Mouse (Mus musculus): ENCODE measurements around the gene Tfap4. TPM values are rescaled to one million over a fixed set of nuclear protein-coding genes. Genes with fewer than 3 reads are reported as not detected.
"Not testable (repeated sequence)": the region's sequence is repeated elsewhere in the genome, so short reads cannot be mapped to it uniquely, and the experiment has no call there.

Tfap4 gene
- polyA plus RNA-seq, 1 experiment from 2014 or later, result 8.1 TPM

GRCm38 (mm10) chr16:4543266-4543665 lies 16.4 kb downstream of the Tfap4 start:
- 79% methylated on average over 3 of the region's 3 CpGs for WGBS
- ATAC-seq (replicated peaks), result no peak
- 0 out of 2 replicates have a peak, but pooled peaks cover 3% of the 10 kb centered on the region for H3K36me3 ChIP-seq (replicated peaks)

DNA sequence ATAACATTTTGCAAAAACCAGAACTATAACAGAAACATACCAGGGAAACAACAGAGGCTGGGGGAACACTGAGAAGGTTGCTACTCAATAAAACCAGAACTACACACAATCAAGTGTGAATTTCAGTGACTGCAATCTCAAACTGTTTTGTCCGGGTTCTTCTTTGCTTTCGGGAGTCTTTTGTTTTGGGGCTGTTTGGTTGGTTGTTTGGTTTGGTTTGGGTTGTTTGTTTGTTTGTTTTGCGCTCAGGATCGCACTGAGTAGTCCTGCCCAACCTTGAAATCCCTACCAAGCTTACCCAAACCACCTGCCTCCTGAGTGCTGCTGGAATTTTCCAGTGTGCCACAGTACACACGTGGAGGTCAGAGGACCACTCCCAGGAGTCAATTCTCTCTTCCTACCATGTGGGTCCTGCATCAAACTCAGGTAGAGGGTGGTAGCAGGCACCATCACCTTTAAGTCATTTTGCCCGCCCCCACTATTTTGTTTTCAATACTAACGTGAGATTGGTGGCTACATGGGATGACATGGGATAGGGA lies 17.3 kb downstream of the Tfap4 start:
- Histone ChIP-seq H3K36me3 (replicated peaks) (0 out of 2 replicates have a peak, but pooled peaks cover 3% of the 10 kb centered on the region), H3K27ac (peak overlapping the region; percentile 77; the same call in 1 of the 2 replicates)
- WGBS, result 46% methylated on average over 7 of the region's 7 CpGs

More at GRCm38 (mm10) chr16:4543266-4543665, 16.4 kb downstream of the Tfap4 start:
- Histone ChIP-seq H3K4me3 (no peak overlapping the region), H3K4me1 (peaks cover 7% of the 10 kb centered on the region), H3K9ac (no peak overlapping the region), H3K9me3 (no peaks in the 10 kb centered on the region), H3K4me2 (no peak overlapping the region), H3K27me3 (replicated peaks) (no peaks in the 10 kb centered on the region), H3K27ac (no peak overlapping the region)

DNA sequence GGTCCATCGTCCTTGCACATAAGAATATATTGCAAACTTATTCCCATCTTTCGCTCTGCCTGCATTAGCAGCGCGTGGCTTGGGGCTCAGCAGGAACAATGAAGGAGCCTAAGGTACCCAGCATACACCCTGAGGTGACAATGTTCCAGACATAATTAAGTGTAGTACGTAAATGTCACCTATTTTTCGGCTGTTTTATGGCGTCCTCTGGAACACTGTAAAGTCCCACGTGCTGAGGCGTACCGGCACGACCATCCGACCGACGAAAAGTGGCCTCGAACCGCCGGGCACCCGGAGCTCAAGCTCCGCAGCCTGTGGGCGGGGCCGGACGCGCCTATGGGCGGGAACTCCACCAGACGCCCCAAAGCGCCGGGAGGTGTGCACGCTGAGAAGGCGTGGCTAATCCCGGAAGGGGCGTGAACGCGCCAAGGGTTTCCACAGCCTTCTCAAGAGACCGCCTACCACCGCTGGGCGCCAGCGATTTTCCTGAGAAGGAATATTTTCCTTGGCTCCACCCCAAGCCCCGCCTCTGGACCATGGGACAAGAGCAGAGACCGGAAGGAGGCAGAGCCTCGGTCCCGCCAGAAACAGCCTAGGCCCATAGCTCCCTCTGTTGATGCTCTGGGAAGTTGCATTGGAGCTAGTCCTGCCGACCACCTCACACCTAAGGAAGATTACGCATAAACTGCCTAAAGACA lies 18.0 kb downstream of the Tfap4 start, which contains the start of gene Srl:
TSS of gene Srl (minus strand) at position 316 of the 698 bp plus-strand sequence.
- H3K4me2 ChIP-seq, result peak within 1 kb of the TSS; percentile 52
- no peaks in the 10 kb centered on the region for H3K9me3 ChIP-seq
- H3K4me3 ChIP-seq, result peak within 1 kb of the TSS; percentile 61
- H3K4me1 ChIP-seq, result peaks cover 7% of the 10 kb centered on the region
- no peaks in the 10 kb centered on the region for H3K27me3 ChIP-seq (replicated peaks)
- 1% methylated on average over 43 of the region's 43 CpGs for WGBS
- H3K27ac ChIP-seq, result peak within 1 kb of the TSS; percentile 77
- ATAC-seq (replicated peaks), result peak; percentile 98
- H3K9ac ChIP-seq, result peak within 1 kb of the TSS; percentile 47
- H3K36me3 ChIP-seq (replicated peaks), result 0 out of 2 replicates have a peak, but pooled peaks cover 3% of the 10 kb centered on the region

More for the DNA sequence above, 17.3 kb downstream of the Tfap4 start:
- no peaks in the 10 kb centered on the region for H3K27me3 ChIP-seq (replicated peaks)
- peak overlapping the region; percentile 32; the same call in 1 of the 2 replicates for H3K9ac ChIP-seq
- ATAC-seq (replicated peaks), result peak; percentile 37
- no peaks in the 10 kb centered on the region for H3K9me3 ChIP-seq
- peak overlapping the region; percentile 61 for H3K4me3 ChIP-seq
- peaks cover 7% of the 10 kb centered on the region for H3K4me1 ChIP-seq
- peak overlapping the region; percentile 52 for H3K4me2 ChIP-seq

GRCm38 (mm10) chr16:4541033-4541432 lies 18.6 kb downstream of the Tfap4 start:
- peaks cover 7% of the 10 kb centered on the region for H3K4me1 ChIP-seq
- no peak overlapping the region for H3K9ac ChIP-seq
- peak overlapping the region; percentile 52 for H3K4me2 ChIP-seq
- peak; percentile 18; the same call in 1 of the 2 replicates for ATAC-seq (replicated peaks)
- no peaks in the 10 kb centered on the region for H3K27me3 ChIP-seq (replicated peaks)
- H3K27ac ChIP-seq, result no peak overlapping the region
- no peaks in the 10 kb centered on the region for H3K9me3 ChIP-seq
- 0 out of 2 replicates have a peak, but pooled peaks cover 2% of the 10 kb centered on the region for H3K36me3 ChIP-seq (replicated peaks)
- H3K4me3 ChIP-seq, result peak overlapping the region; percentile 61
- WGBS, result 60% methylated on average over 4 of the region's 4 CpGs

DNA sequence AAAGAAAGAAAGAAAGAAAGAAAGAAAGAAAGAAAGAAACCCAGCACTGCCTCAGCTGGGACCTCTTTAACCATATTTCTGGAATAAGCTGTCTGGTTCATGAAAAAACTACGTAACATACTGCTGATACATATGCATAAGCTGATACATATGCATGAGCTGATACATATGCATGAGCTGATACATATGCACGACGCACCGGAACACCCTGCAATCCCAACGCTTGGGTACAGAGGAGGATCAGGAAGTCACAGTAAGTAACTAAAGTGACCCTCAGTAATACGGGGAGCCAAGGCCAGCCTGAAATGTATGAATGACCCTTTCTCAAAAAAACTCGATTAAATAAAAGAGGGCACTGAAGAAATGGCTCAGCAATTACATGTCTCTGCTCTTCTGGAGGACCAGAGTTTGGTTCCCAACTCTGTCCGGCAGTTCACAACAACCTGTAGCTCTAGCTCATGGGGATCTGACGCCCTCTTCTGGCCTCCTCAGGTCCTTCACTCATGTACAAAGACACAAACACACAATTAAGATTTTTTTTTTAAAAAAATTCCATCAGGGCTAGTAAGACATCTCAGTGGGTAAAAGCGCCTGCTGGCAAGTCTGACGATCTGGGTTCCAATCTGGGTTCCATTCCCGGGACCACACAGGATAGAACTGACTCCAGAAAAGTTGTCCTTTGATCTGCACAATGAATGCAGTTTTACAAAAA lies 19.4 kb downstream of the Tfap4 start:
- H3K4me2 ChIP-seq, result peak overlapping the region; percentile 9; the same call in 1 of the 2 replicates

DNA sequence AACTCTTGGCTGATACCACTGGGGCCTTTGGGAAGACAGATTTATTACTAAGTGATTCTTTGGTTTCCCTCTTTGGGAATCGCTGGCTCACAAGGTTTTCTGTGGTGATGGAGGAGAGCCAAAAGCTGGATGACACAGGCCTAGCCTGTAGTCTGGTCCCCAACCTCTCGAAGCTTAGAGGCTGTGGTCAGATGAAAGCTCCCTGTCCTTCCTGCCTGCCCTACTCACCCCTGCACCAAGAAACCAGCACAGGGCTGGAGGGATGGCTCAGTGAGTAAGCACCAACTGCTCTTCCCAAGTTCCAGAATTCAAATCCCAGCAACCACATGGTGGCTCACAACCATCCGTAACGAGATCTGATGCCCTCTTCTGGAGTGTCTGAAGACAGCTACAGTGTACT lies 20.1 kb downstream of the Tfap4 start:
- Histone ChIP-seq H3K4me3 (no peak overlapping the region), H3K9me3 (no peaks in the 10 kb centered on the region), H3K36me3 (replicated peaks) (no peaks in the 10 kb centered on the region), H3K27ac (no peak overlapping the region), H3K9ac (no peak overlapping the region), H3K27me3 (replicated peaks) (no peaks in the 10 kb centered on the region), H3K4me1 (peaks cover 7% of the 10 kb centered on the region), H3K4me2 (no peak overlapping the region)
- no peak for ATAC-seq (replicated peaks)
- WGBS, result 79% methylated on average over 4 of the region's 4 CpGs

More for the DNA sequence above, 19.4 kb downstream of the Tfap4 start:
- H3K27ac ChIP-seq, result no peak overlapping the region
- H3K9me3 ChIP-seq, result no peaks in the 10 kb centered on the region
- no peaks in the 10 kb centered on the region for H3K36me3 ChIP-seq (replicated peaks)
- 56% methylated on average over 12 of the region's 12 CpGs for WGBS
- peaks cover 7% of the 10 kb centered on the region for H3K4me1 ChIP-seq
- ATAC-seq (replicated peaks), result peak; percentile 25; the same call in 1 of the 2 replicates
- H3K9ac ChIP-seq, result no peak overlapping the region
- no peak overlapping the region for H3K4me3 ChIP-seq
- no peaks in the 10 kb centered on the region for H3K27me3 ChIP-seq (replicated peaks)

DNA sequence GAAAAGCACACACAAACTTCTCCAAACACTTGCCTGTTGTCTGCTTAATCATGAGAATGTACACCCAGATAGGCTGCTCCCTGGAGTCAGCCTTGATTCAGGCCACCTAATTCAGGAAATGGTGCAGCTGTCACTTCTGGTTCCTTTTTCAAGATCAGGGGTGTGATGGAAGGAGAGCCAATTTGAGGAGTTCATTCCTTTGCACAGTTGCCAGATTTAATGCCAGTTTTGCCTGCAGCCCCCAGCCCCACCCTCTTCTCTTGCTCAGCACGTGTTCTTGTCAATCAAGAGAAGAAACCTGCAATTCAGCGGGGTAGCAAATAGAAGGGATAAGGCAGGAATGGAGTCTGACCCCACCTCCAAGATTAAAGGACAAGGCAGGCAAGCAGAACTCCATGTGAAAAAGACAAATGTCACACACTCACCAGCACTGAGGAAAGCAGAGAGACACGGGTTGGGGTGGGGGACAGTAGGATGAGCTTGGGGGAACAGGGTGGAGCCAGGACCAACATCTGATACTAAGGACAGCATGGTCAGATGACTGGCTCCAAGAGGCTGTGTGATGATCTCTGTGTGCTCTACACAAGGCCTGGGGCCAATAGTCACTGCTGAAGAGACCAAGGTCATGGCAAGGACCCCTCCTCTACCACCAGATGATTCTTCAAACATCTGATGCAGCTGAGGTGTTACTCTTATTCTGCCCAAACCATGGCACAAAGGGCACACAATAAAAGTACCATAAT lies 21.9 kb downstream of the Tfap4 start:
- H3K36me3 ChIP-seq (replicated peaks), result no peaks in the 10 kb centered on the region
- H3K9ac ChIP-seq, result no peak overlapping the region
- H3K27ac ChIP-seq, result no peak overlapping the region
- no peaks in the 10 kb centered on the region for H3K27me3 ChIP-seq (replicated peaks)
- ATAC-seq (replicated peaks), result no peak
- WGBS, result 71% methylated on average over 3 of the region's 3 CpGs
- H3K9me3 ChIP-seq, result no peaks in the 10 kb centered on the region
- H3K4me1 ChIP-seq, result peaks cover 7% of the 10 kb centered on the region
- no peak overlapping the region for H3K4me3 ChIP-seq
- H3K4me2 ChIP-seq, result no peak overlapping the region

- WGBS, result 94% methylated on average over 12 of the region's 12 CpGs
- H3K9ac ChIP-seq; H3K36me3 ChIP-seq (replicated peaks); H3K27me3 ChIP-seq (replicated peaks); H3K4me3 ChIP-seq; H3K9me3 ChIP-seq; H3K27ac ChIP-seq; H3K4me2 ChIP-seq; H3K4me1 ChIP-seq; ATAC-seq (replicated peaks): not testable (repeated sequence)
Observed at GRCm38 (mm10) chr16:4527373-4527772, 32.3 kb downstream of the Tfap4 start.

DNA sequence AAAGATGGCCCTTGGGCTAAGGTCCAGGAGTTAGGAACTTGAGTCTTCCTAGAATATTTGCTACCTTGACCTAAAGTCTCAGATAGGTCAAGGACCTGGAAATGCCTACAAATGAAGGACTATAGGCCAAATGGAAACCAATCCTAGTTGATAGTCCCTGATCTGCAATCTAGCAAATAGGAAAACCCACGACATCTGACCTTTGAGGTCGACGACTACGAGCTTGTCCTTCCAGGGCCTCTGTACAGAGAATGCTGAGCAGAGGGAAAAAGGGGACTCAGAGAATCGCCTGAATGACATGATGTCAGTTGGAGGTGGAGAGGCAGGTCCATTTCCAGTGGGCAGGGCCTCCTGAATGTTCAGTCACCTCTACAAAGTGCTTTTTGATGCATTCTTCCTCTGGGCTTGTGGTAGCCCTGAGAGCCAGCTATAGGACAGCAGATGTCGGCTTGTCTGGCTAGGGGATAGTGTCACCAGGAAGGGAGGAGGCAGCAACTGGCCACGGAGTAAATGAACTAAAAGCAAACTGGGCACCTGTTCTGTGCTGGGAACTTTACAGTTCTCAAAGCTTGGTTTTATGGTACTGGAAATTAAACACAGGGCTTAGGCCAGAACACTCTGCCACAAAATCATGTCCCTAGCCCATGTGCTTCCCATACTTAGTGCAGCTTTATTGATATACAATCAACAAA lies 36.2 kb downstream of the Tfap4 start:
- Histone ChIP-seq H3K27ac (no peak overlapping the region), H3K4me3 (no peak overlapping the region), H3K36me3 (replicated peaks) (no peaks in the 10 kb centered on the region), H3K9me3 (no peaks in the 10 kb centered on the region), H3K27me3 (replicated peaks) (no peaks in the 10 kb centered on the region), H3K4me2 (no peak overlapping the region), H3K4me1 (no peaks in the 10 kb centered on the region), H3K9ac (no peak overlapping the region)
- WGBS, result 73% methylated on average over 7 of the region's 7 CpGs
- ATAC-seq (replicated peaks), result no peak

DNA sequence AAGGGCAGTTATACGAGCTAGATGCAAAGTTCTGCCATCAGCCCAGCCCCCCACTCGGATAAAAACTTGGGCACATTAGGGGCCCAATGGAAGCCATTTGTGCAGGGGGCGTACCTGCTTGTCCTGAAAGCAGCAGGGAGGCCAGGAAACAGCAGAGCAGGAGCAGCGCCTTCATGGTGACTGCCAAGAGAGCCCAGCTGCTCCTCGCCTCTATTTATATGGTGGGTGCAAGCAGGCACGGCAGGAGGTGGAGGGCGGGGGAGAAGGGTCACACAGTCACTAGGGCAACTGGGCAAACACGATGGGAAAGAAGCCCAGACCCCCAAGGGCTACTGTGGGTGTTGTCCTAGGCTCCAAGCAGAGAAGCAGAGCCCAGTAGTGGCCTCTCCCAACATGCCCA lies 36.8 kb downstream of the Tfap4 start:
- Histone ChIP-seq H3K4me1 (no peaks in the 10 kb centered on the region), H3K4me2 (no peak overlapping the region), H3K27me3 (replicated peaks) (no peaks in the 10 kb centered on the region), H3K36me3 (replicated peaks) (no peaks in the 10 kb centered on the region), H3K27ac (no peak overlapping the region), H3K9me3 (no peaks in the 10 kb centered on the region), H3K9ac (no peak overlapping the region), H3K4me3 (no peak overlapping the region)
- ATAC-seq (replicated peaks), result no peak
- WGBS, result 57% methylated on average over 8 of the region's 8 CpGs

DNA sequence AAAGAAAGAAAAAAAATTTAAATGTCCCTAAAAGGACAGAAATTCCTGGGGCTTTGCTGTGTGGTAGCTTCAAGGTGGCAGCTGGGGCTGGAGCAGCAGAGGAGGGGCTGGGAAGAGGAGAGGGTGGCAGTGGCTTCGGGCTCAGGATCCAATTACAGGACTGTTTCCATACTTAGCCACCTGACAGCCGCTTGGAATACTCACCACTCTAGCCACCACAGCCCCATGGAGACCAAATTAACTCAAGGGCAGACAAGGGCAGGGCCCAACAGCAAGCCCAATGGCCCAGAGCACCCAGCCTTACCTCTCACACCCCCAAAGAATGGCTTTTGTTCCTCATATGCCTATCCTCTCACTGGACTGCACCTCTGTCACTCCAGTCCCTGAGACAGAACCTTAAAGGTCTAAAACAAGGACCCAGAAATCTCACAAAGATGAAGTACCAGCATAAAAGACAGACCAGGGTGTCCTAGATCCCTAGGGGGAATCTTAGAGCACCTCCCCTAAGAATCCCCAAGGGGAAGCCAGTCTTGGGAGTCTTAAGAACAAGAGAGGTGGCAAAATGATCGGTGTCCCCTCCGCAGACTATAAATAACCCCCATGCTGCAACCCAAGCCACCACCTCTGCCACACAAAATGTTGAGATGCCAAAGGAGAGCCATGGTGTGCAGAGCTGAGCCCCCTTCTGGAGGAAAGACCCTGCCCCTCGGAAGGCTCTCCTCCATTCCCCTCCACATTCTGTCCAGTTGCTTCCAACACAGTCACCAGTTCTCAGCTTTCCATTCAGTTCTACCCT lies 37.7 kb downstream of the Tfap4 start:
- H3K27ac ChIP-seq, result no peak overlapping the region
- H3K9ac ChIP-seq, result no peak overlapping the region
- no peaks in the 10 kb centered on the region for H3K36me3 ChIP-seq (replicated peaks)
- no peaks in the 10 kb centered on the region for H3K27me3 ChIP-seq (replicated peaks)
- no peak overlapping the region for H3K4me2 ChIP-seq
- no peak for ATAC-seq (replicated peaks)
- H3K9me3 ChIP-seq, result no peaks in the 10 kb centered on the region
- WGBS, result 67% methylated on average over 5 of the region's 5 CpGs
- no peak overlapping the region for H3K4me3 ChIP-seq
- H3K4me1 ChIP-seq, result no peaks in the 10 kb centered on the region
